Mouse (Mus musculus) neutrophil, adult 59 days (primary cell): Measurements from ENCODE around the gene Shisa4. TPM values are rescaled to one million over a fixed set of nuclear protein-coding genes. Genes with fewer than 3 reads are reported as not detected.

Experiments used
- total RNA-seq, 2 experiments: library from RNA; stranded (reverse); gene quantifications; 1 replicate in 1 of 2; 2 replicates in 1 of 2; pipeline ENCODE4 v1.2.4; 2023

Shisa4 gene
- total RNA-seq = not detected

GRCm38 (mm10) chr1:135374868-135375581 lies at the start of gene Shisa4:
Shisa4 (minus strand) TSS chr1:135375237.

GRCm38 (mm10) chr1:135324571-135324970 lies 50.5 kb downstream of the Shisa4 start, which contains the start of gene Lmod1:
Lmod1 (plus strand) TSS chr1:135324807.

Other genes with a start within 250 kb of the Shisa4 start
- 10 to 100 TPM; 57.1 to 59.7 TPM for gene Ptpn7, start 242.5 kb downstream of the Shisa4 start, total RNA-seq
- 100 to 1,000 TPM in 1 of 2 experiments, 10 to 100 TPM in 1; 99.1 to 113 TPM for gene Arl8a, start 228.4 kb downstream of the Shisa4 start, total RNA-seq
- not detected for gene Gpr37l1, start 207.6 kb downstream of the Shisa4 start, total RNA-seq
- gene Elf3, start 116.7 kb downstream of the Shisa4 start, total RNA-seq = not detected
- 100 to 1,000 TPM; 147 to 164 TPM for gene Rnpep, start 91.2 kb downstream of the Shisa4 start, total RNA-seq
- 10 to 100 TPM; 31.4 to 32.3 TPM for gene Timm17a, start 61.5 kb downstream of the Shisa4 start, total RNA-seq
- not detected for gene Lmod1, start 50.4 kb downstream of the Shisa4 start, total RNA-seq
- 10 to 100 TPM; 45.1 to 45.5 TPM for gene Ipo9, start 55.3 kb upstream of the Shisa4 start, total RNA-seq
- gene Nav1, start 232.1 kb upstream of the Shisa4 start, total RNA-seq = 10 to 100 TPM; 16.5 to 24.9 TPM